Mouse (Mus musculus) layer of hippocampus, postnatal 36 days (tissue): ENCODE data around the gene Polr3h. TPM values are rescaled to one million over a fixed set of nuclear protein-coding genes. Genes with fewer than 3 reads are reported as not detected.

Source experiments
- DNase-seq, 2 experiments: peaks; one replicate each; pipeline ENCODE4 v3.0.0; 2022
- total RNA-seq, 2 experiments: library from RNA; stranded (reverse); gene quantifications; 2 replicates each; pipeline ENCODE4 v1.2.3; 2021

Gene Polr3h
- total RNA-seq, 2 experiments from 2014 or later, result 44.5 to 48.2 TPM

- DNase-seq, result no peak
Observed at GRCm38 (mm10) chr15:81864238-81864637, 61.8 kb downstream of the Polr3h start.

DNA sequence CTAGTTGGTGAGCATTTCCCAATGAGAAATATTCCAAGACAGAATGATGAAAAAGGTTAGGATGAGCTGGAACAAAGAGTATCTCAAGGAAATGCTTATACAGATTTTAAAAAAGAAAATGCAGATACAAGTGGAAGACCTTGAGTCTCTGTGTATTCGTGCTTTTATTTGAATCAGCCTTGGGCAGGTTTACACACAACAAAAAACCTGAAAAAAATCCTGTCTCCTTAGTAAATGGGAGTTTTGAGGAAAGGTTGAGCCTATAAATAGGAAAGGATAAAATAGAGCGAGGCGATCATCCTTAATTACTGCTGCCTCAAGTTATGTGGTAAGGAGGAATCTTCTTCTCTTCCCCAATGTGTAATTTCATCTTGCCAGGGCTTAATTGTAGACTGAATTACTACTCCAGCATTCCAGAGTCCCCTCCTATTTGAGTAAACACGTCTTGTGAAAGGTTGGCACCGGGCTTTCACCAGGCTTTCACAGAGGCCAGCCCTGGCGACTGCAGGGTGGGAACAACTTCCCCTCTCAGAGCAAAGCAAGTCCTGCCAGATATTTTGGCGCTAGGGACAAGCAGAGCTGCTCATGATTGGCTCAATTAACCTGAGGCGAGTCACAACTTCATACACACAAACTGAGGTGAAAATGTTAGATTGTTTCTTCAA lies 65.4 kb downstream of the Polr3h start:
- no peak for DNase-seq

DNA sequence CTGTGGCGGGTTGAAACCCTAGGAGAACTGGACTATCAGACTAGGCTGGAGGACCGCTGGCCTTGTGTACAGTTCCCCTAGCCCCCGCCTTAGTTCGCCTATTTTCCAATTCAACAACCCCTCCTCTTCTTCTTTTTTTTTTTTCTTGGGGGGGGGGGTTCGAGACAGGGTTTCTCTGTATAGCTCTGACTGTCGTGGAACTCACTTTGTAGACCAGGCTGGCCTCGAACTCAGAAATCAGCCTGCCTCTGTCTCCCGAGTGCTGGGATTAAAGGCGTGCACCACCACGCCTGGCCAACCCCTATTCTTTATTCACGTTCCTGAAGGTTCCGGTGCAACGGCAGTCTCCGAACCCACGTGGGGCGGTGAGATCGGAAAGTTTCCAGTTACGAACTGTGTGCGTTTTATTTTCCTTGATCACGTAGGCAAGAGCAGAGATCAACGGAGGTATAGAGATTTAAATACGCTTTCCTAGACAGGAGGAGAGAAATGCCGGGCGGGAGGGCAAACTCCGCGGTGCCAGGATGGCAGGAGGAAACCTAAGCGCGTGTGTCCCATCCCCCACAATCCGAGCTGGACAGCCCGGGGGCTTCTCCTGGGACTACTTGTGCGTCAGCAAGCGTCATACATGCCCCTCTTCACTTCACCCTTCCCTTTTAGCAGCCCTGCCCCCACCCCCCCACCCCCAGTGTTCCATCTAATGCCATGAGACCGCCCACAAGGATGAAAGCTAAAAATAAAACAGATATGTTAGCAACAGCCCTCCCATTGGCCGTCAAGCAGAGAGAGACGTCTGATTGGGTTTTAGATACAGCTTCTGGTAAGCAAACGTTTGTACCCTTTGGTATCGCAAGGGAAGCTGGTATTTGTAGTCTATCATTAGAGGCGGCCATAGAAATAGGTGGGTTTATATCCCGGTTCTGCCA lies 66.4 kb downstream of the Polr3h start:
- DNase-seq, result peak; percentile 81 to 83

GRCm38 (mm10) chr15:81858517-81859329 lies 67.3 kb downstream of the Polr3h start, which contains the start of gene Tob2:
TSS of gene Tob2 (minus strand) at chr15:81858796.
- peak; percentile 67 to 73 for DNase-seq

- DNase-seq, result peak; percentile 92 to 95
Observed at GRCm38 (mm10) chr15:81858138-81858516, 67.9 kb downstream of the Polr3h start.

GRCm38 (mm10) chr15:81857724-81858116 lies 68.3 kb downstream of the Polr3h start:
- DNase-seq, result no peak

GRCm38 (mm10) chr15:81856938-81857723 lies 68.9 kb downstream of the Polr3h start:
- no peak for DNase-seq

- DNase-seq, result peak; percentile 82 to 85
Observed at GRCm38 (mm10) chr15:81856030-81856790, 69.8 kb downstream of the Polr3h start.

DNA sequence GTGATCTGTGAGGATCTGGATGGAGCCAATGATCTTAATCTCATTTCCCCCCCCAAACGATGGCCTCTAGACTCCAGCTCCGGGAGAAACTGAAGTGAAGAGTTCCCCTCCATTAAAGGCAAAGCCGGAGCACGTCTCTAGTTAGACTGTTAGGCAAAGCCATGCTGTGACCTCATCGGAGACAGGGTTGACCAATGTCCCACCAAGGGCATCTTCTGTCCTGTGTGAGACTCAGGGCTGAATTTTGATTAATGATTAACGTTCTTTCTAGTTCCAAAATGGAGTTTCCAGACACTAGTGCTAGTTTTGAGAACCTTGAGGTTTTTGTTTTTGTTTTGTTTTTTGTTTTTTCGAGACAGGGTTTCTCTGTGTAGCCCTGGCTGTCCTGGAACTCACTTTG lies 73.0 kb downstream of the Polr3h start:
- no peak for DNase-seq

GRCm38 (mm10) chr15:81852411-81853000 lies 73.5 kb downstream of the Polr3h start:
- DNase-seq, result no peak

GRCm38 (mm10) chr15:81851375-81851774 lies 74.7 kb downstream of the Polr3h start:
- DNase-seq, result no peak

DNA sequence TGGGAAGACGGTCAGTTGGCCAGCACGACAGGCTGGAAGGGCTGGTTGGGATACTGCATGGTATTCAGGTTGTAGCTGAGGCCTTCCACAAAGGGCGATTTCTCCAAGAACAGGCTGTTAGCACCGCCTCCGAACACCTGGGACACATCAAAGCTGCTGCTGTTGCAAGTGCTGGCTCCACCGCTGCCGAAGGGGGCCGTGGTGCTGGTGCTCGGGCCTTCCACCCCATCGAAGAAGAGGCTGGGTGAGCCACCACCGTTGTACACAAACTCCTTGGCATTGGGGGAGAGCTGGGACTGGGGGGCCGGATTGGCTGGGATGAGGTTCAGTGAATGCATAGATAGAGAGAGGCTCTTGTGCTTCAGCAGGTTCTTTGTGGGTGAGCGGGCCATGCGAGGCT lies 75.3 kb downstream of the Polr3h start:
- DNase-seq, result no peak

DNA sequence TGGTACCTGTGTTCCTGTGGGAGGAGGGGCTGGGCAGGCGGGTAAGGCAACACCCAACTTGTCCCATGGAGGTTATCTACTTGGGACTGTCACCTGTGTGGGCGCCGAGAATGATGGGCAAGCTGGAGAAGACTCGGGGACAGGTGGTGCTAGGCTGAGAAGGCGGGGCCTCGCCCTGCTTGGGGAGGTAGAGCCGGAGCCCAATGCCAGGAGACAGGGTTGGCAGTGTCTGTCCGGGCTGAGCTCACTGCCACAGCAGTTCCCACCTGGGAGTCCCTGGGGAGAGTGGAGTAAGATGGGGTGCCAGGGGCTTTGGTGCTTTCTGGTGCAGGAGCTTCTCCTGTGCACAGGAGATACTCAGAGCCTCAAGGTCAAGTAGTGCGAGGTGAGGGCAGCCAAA lies 76.9 kb downstream of the Polr3h start:
- DNase-seq, result no peak

- peak in 1 of 2 experiments; percentile 55 for DNase-seq
Observed at GRCm38 (mm10) chr15:81848301-81848700, 77.7 kb downstream of the Polr3h start.

DNA sequence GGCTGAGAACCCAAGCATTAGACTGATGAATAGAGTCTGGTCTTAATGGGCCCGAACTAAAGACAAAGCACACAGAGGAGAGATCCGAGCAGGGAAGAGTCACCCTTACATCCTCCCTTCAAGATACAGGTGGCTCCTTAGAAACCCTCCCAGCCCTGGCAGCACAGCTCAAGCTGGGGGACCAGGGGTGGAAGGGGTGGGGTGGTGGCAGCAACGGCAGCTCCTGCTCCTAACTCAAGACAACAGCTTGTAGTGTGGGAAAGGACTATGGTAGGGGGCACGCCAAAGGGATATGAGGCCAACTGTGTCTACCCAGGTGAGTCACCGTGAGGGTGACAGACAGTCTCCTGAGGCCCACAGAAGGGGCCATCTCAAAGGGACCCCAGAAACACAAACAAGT lies 78.2 kb downstream of the Polr3h start:
- no peak for DNase-seq

DNA sequence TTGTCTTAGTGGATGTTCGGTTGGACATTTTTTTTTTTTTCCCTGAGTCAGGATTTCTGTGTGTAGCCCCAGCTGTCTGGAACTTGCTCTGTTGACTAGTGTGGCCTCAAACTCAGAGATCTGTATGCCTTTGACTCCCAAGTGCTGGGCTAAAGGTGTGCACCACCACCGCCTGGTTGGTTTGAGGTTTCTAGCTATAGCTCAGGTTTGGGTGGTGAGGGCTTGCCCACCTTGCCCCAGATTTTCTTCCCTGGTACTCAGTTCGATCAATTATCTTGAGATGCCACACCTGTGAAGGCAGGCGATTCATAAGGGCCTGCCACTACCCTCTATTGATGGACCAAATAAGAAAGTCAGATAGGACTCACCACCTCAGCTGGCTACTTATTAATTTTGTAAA lies 78.9 kb downstream of the Polr3h start:
- DNase-seq, result no peak

DNA sequence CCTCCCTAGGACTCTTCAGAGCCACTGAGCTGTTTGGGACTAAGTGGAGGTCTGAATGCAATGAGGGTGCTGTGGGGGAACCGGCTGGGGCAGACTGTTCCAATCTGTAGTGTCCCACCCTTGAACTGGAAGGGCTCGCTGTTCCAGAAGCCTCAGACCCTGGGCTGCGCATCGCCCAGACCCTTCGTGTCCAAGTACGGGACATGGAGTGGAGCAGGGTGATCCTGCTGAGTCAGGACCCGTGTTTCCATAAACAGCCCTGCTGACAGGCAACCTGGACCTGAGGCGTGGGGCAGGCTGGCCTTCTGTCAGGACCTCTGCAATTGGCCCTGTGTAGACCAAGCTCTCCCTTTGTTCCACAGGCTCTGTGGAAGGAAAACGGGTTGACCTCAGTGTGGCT lies 79.3 kb downstream of the Polr3h start:
- no peak for DNase-seq

- no peak for DNase-seq
Observed at GRCm38 (mm10) chr15:81845724-81846123, 80.3 kb downstream of the Polr3h start.

DNA sequence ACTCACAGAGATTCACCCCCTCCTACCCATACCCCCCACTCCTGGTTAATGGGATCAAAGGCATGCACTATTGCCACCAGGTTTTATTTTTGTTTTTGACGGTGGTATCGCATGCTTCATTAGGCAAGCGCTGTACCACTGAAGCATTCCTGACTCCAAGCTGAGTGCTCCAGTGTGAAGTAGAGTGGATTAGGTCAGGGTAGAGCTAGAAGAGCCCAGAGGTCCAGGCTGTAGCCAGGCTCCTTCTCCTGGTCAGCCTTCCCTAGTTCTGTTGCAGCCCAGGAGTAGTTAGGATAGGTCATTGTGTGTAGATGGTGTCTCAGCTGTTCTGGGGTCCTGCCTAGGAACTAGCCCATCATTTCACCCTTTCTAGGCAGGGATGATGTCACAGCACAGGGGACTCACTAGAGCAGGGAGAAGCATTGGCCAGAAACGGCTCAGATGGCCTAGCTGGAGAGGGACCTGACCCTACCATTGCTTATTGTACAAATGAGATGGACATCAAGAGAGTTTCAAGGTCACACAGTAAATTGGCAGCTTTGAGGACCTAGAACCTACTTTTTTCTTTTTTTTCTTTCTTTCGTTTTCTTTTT lies 80.9 kb downstream of the Polr3h start:
- DNase-seq, result no peak

DNA sequence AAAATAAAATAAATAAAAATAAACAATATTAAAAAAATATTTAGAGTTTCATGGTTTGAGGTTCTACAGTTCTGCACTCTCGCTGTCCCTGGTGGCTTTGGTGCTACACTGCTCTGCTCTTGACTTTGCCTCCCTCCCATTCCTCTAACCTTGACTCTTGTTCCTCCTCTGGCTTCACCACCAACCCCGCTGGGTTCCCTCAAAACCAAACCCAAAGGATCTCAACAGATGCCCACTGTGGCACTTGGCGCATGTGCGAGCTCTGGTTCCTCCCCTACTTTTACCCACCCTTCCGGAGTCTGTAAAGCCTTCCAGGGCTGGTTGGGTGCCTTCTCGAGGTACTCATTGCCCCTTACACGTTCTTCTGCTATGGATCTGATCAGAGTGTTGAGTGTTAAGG lies 83.8 kb downstream of the Polr3h start:
- DNase-seq, result no peak
